Mouse (Mus musculus) liver, adult 2 months (tissue): Measurements from ENCODE around the gene Rpia.

Experiments
- CTCF ChIP-seq: fragments of 200-500 bp; IDR thresholded peaks from 2 replicates; pipeline ENCODE4 v1.5.1; 2011; ENCODE audit warnings: low read depth, low read length, control low read depth
- POLR2A ChIP-seq: fragments of 200-500 bp; IDR thresholded peaks from 2 replicates; pipeline ENCODE4 v1.6.1; 2011; ENCODE audit warnings: low read length, control low read depth; ENCODE audit not compliant: insufficient read depth; ENCODE audit errors: extremely low read depth

GRCm38 (mm10) chr6:70830552-70830951, 38.5 kb upstream of the Rpia start:
- TF ChIP-seq POLR2A (no peak), CTCF (no peak)
